Mouse (Mus musculus): ENCODE measurements at regions not wholly inside any gene's neighbourhood (a gene's known extent, or its start where the extent isn't known, plus 50 kb on each side); places are given as distances from the start of the nearest gene placed in this dataset.
A peak's percentile ranks its signal among the peaks of the same experiment; 100 is the strongest.

GRCm38 (mm10) chr14:61866532-61867268, 259.4 kb downstream of the Kcnrg start:
- Histone ChIP-seq H3K4me3 (no peak overlapping the region), H3K27ac (no peak overlapping the region), H3K9ac (no peak overlapping the region), H3K27me3 (no peaks in the 10 kb centered on the region), H3K4me1 (replicated peaks) (no peaks in the 10 kb centered on the region), H3K9me3 (replicated peaks) (no peaks in the 10 kb centered on the region), H3K4me2 (no peak overlapping the region), H3K36me3 (no peaks in the 10 kb centered on the region)
- ATAC-seq (replicated peaks; ENCODE audit: insufficient number of reproducible peaks, insufficient read depth, low FRiP score, low read depth), result no peak
- 64% methylated on average over 3 of the region's 3 CpGs for WGBS

- no peak; the same call in 1 of the 2 replicates for ATAC-seq (replicated peaks; ENCODE audit: insufficient number of reproducible peaks, insufficient read depth, low FRiP score, low read depth)
- H3K9me3 ChIP-seq (replicated peaks), result no peaks in the 10 kb centered on the region
- no peaks in the 10 kb centered on the region for H3K27me3 ChIP-seq
- H3K27ac ChIP-seq, result no peak overlapping the region
- no peak overlapping the region for H3K9ac ChIP-seq
- no peaks in the 10 kb centered on the region for H3K4me1 ChIP-seq (replicated peaks)
- H3K4me2 ChIP-seq, result no peak overlapping the region
- H3K36me3 ChIP-seq, result no peaks in the 10 kb centered on the region
- H3K4me3 ChIP-seq, result no peak overlapping the region
Observed at GRCm38 (mm10) chr14:61874206-61874605, 266.9 kb downstream of the Kcnrg start.

GRCm38 (mm10) chr14:61879416-61879815, 272.2 kb downstream of the Kcnrg start:
- Histone ChIP-seq H3K36me3 (no peaks in the 10 kb centered on the region), H3K4me2 (no peak overlapping the region), H3K4me3 (no peak overlapping the region), H3K27ac (no peak overlapping the region), H3K4me1 (replicated peaks) (no peaks in the 10 kb centered on the region), H3K9ac (no peak overlapping the region), H3K27me3 (no peaks in the 10 kb centered on the region), H3K9me3 (replicated peaks) (no peaks in the 10 kb centered on the region)
- WGBS, result 61% methylated on average over 2 of the region's 2 CpGs
- no peak for ATAC-seq (replicated peaks; ENCODE audit: insufficient number of reproducible peaks, insufficient read depth, low FRiP score, low read depth)

GRCm38 (mm10) chr14:61880514-61881259, 273.4 kb downstream of the Kcnrg start:
- 0 out of 2 replicates have a peak, but pooled peaks have one; percentile 10 for ATAC-seq (replicated peaks; ENCODE audit: insufficient number of reproducible peaks, insufficient read depth, low FRiP score, low read depth)
- 0 out of 2 replicates have a peak overlapping the region, but pooled peaks have one; percentile 16 for H3K27ac ChIP-seq
- no peaks in the 10 kb centered on the region for H3K4me1 ChIP-seq (replicated peaks)
- no peaks in the 10 kb centered on the region for H3K36me3 ChIP-seq
- WGBS, result 42% methylated on average over 9 of the region's 9 CpGs
- H3K9ac ChIP-seq, result no peak overlapping the region
- no peaks in the 10 kb centered on the region for H3K27me3 ChIP-seq
- no peaks in the 10 kb centered on the region for H3K9me3 ChIP-seq (replicated peaks)
- no peak overlapping the region for H3K4me3 ChIP-seq
- no peak overlapping the region for H3K4me2 ChIP-seq

- Histone ChIP-seq H3K4me2 (no peak overlapping the region), H3K9ac (no peak overlapping the region), H3K4me3 (no peak overlapping the region), H3K36me3 (no peaks in the 10 kb centered on the region), H3K9me3 (replicated peaks) (no peaks in the 10 kb centered on the region), H3K27ac (no peak overlapping the region), H3K27me3 (no peaks in the 10 kb centered on the region), H3K4me1 (replicated peaks) (no peaks in the 10 kb centered on the region)
- WGBS, result 70% methylated on average over 6 of the region's 6 CpGs
- no peak for ATAC-seq (replicated peaks; ENCODE audit: insufficient number of reproducible peaks, insufficient read depth, low FRiP score, low read depth)
Observed at GRCm38 (mm10) chr14:61885241-61886015, 278.2 kb downstream of the Kcnrg start.

- Histone ChIP-seq H3K4me2 (no peak overlapping the region), H3K4me3 (no peak overlapping the region), H3K36me3 (no peaks in the 10 kb centered on the region), H3K27me3 (no peaks in the 10 kb centered on the region), H3K4me1 (replicated peaks) (no peaks in the 10 kb centered on the region), H3K27ac (no peak overlapping the region), H3K9me3 (replicated peaks) (no peaks in the 10 kb centered on the region), H3K9ac (no peak overlapping the region)
- WGBS, result 62% methylated on average over 8 of the region's 8 CpGs
- ATAC-seq (replicated peaks; ENCODE audit: insufficient number of reproducible peaks, insufficient read depth, low FRiP score, low read depth), result no peak
Observed at GRCm38 (mm10) chr14:61889626-61890025, 282.4 kb downstream of the Kcnrg start.

- 70% methylated on average over 3 of the region's 3 CpGs for WGBS
- Histone ChIP-seq H3K9ac (no peak overlapping the region), H3K4me2 (no peak overlapping the region), H3K9me3 (replicated peaks) (no peaks in the 10 kb centered on the region), H3K36me3 (no peaks in the 10 kb centered on the region), H3K4me1 (replicated peaks) (no peaks in the 10 kb centered on the region), H3K27ac (no peak overlapping the region), H3K4me3 (no peak overlapping the region), H3K27me3 (peaks cover 3% of the 10 kb centered on the region; the same call in 1 of the 2 replicates)
- ATAC-seq (replicated peaks; ENCODE audit: insufficient number of reproducible peaks, insufficient read depth, low FRiP score, low read depth), result no peak
Observed at GRCm38 (mm10) chr14:61893786-61894185, 286.5 kb downstream of the Kcnrg start.

GRCm38 (mm10) chr14:61896879-61897278, 289.6 kb downstream of the Kcnrg start:
- Histone ChIP-seq H3K9ac (no peak overlapping the region), H3K4me1 (replicated peaks) (no peaks in the 10 kb centered on the region), H3K27ac (no peak overlapping the region), H3K4me2 (no peak overlapping the region), H3K4me3 (no peak overlapping the region), H3K36me3 (no peaks in the 10 kb centered on the region), H3K27me3 (peaks cover 3% of the 10 kb centered on the region; the same call in 1 of the 2 replicates), H3K9me3 (replicated peaks) (no peaks in the 10 kb centered on the region)
- no peak for ATAC-seq (replicated peaks; ENCODE audit: insufficient number of reproducible peaks, insufficient read depth, low FRiP score, low read depth)
- 48% methylated on average over 5 of the region's 5 CpGs for WGBS

- H3K4me2 ChIP-seq, result no peak overlapping the region
- WGBS, result 64% methylated on average over 10 of the region's 10 CpGs
- no peak overlapping the region for H3K9ac ChIP-seq
- H3K27me3 ChIP-seq, result peaks cover 3% of the 10 kb centered on the region; the same call in 1 of the 2 replicates
- H3K4me3 ChIP-seq, result no peak overlapping the region
- ATAC-seq (replicated peaks; ENCODE audit: insufficient number of reproducible peaks, insufficient read depth, low FRiP score, low read depth), result no peak
- H3K4me1 ChIP-seq (replicated peaks), result no peaks in the 10 kb centered on the region
- H3K9me3 ChIP-seq (replicated peaks), result no peaks in the 10 kb centered on the region
- H3K36me3 ChIP-seq, result no peaks in the 10 kb centered on the region
- no peak overlapping the region for H3K27ac ChIP-seq
Observed at GRCm38 (mm10) chr14:61898664-61899063, 291.4 kb downstream of the Kcnrg start.

- no peaks in the 10 kb centered on the region for H3K4me1 ChIP-seq (replicated peaks)
- H3K27ac ChIP-seq, result no peak overlapping the region
- H3K4me3 ChIP-seq, result no peak overlapping the region
- ATAC-seq (replicated peaks; ENCODE audit: insufficient number of reproducible peaks, insufficient read depth, low FRiP score, low read depth), result no peak
- no peaks in the 10 kb centered on the region for H3K9me3 ChIP-seq (replicated peaks)
- no peak overlapping the region for H3K4me2 ChIP-seq
- 70% methylated on average over 4 of the region's 4 CpGs for WGBS
- no peaks in the 10 kb centered on the region for H3K27me3 ChIP-seq
- no peak overlapping the region for H3K9ac ChIP-seq
- H3K36me3 ChIP-seq, result no peaks in the 10 kb centered on the region
Observed at GRCm38 (mm10) chr14:61904426-61905124, 297.3 kb downstream of the Kcnrg start.

GRCm38 (mm10) chr14:61918113-61918512, 310.9 kb downstream of the Kcnrg start:
- H3K27me3 ChIP-seq, result no peaks in the 10 kb centered on the region
- H3K4me2 ChIP-seq, result no peak overlapping the region
- H3K27ac ChIP-seq, result no peak overlapping the region
- ATAC-seq (replicated peaks; ENCODE audit: insufficient number of reproducible peaks, insufficient read depth, low FRiP score, low read depth), result no peak
- H3K4me3 ChIP-seq, result no peak overlapping the region
- no peaks in the 10 kb centered on the region for H3K36me3 ChIP-seq
- no peaks in the 10 kb centered on the region for H3K4me1 ChIP-seq (replicated peaks)
- no peaks in the 10 kb centered on the region for H3K9me3 ChIP-seq (replicated peaks)
- H3K9ac ChIP-seq, result no peak overlapping the region

All from heart, embryonic 15.5 days (tissue).